Mouse (Mus musculus) E14TG2a.4 (cell line): Measurements from ENCODE around the gene Cyp26a1.

Experiments used
- CTCF ChIP-seq: conservative IDR thresholded peaks from 2 replicates; pipeline ENCODE4 v1.5.1; 2014; ENCODE audit warnings: low read length
- POU5F1 ChIP-seq: IDR thresholded peaks from 2 replicates; pipeline ENCODE4 v1.6.1; 2014; ENCODE audit warnings: low read length, borderline replicate concordance

GRCm38 (mm10) chr19:37650526-37650925, 47.1 kb upstream of the Cyp26a1 start:
- TF ChIP-seq CTCF (no peak), POU5F1 (no peak)
